Mouse (Mus musculus) erythroblast, embryonic 14.5 days (primary cell): ENCODE measurements around the gene Vstm4. TPM values are rescaled to one million over a fixed set of nuclear protein-coding genes. Genes with fewer than 3 reads are reported as not detected.
A peak's percentile ranks its signal among the peaks of the same experiment; 100 is the strongest.

ENCODE experiments used
- H3K27me3 ChIP-seq: 2 replicates; pipeline ENCODE4 v1.6.1; 2012; ENCODE audit warnings: inconsistent platforms; ENCODE audit not compliant: control insufficient read depth
- H3K36me3 ChIP-seq: 2 replicates; pipeline ENCODE4 v1.6.1; 2012; ENCODE audit warnings: mild to moderate bottlenecking, inconsistent platforms; ENCODE audit not compliant: control insufficient read depth
- H3K4me1 ChIP-seq: 2 replicates; pipeline ENCODE4 v1.6.1; 2012; ENCODE audit warnings: inconsistent platforms; ENCODE audit not compliant: control insufficient read depth
- H3K4me3 ChIP-seq: replicated peaks from 2 replicates; pipeline ENCODE3; 2012; ENCODE audit warnings: moderate library complexity, mild to moderate bottlenecking, inconsistent platforms
- H3K9me3 ChIP-seq: 2 replicates; pipeline ENCODE4 v1.6.1; 2012; ENCODE audit warnings: low read length, inconsistent platforms, mixed read lengths; ENCODE audit not compliant: control insufficient read depth
- GATA1 ChIP-seq: IDR thresholded peaks from 2 replicates; pipeline ENCODE4 v1.6.1; 2012; ENCODE audit warnings: low read length, inconsistent platforms, mixed read lengths
- TAL1 ChIP-seq: IDR thresholded peaks from 3 replicates; pipeline ENCODE4 v1.6.1; 2012; ENCODE audit warnings: low read length, inconsistent platforms, mixed read lengths
- polyA plus RNA-seq: library from polyadenylated mRNA; stranded (reverse); fragments of >175 nt; gene quantifications from 2 replicates; pipeline ENCODE4 v1.2.3, GENCODE M21; 2012

The Vstm4 gene
- polyA plus RNA-seq, result not detected in 2 replicates

DNA sequence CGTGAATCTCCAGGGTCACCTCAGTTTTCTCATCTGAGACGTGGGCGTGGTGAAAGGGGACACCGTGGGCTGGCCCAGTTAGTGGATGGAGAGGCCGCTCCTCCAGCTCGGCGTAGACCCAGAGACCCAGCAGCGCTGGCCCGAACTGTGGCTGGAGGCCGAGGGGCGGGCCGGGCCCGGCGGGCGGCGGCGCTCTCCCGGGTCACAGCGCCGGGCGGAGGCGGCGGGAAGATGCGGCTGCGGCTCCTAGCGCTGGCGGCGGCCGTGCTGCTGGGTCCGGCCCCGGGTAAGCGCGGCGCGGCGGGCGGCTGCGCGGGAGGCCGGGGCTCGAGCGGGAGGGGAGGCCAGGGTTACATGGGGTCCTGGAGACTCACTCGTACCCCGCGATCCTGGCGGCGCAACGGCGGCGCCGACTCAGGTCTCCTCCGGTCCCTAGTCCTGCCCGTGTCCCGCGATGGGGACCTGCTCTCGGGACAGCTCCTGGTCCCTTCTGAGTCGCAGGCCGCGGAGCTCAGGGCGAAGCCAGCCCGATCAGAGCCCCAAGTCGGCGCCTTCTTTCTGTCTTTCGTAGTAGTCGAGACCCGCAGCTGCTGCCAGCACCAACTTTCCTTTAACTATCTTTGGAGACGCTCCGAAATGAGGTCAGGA, at the start of gene Vstm4:
Gene Vstm4, plus strand, starts transcription at position 76 of the 648 bp plus-strand sequence.
- peaks cover 3% of the 10 kb centered on the region for H3K4me1 ChIP-seq
- H3K27me3 ChIP-seq, result peaks cover 30% of the 10 kb centered on the region
- TF ChIP-seq GATA1 (no peak), TAL1 (no peak)
- H3K9me3 ChIP-seq, result no peaks in the 10 kb centered on the region
- no peaks in the 10 kb centered on the region for H3K36me3 ChIP-seq
- peak within 1 kb of the TSS; percentile 35 for H3K4me3 ChIP-seq

DNA sequence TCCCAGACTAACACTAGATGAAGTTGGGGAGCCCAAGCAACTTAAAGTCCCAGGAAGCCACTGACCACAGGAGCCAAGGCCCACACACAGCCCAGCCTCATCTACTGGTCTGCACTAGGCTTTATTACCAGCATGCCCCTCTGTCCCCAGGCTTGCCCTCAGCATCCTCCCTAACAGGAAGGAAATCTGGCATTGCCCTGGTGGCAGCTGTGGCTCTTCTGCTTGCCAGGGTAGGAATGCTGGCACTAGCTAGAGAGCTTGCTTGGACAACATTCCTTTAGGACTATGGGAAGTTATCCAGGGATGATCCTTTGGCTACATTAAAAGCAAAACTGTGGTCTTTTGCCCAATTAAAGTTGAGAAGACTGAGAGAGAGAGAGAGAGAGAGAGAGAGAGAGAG, 46.4 kb upstream of the Vstm4 start:
- TF ChIP-seq TAL1, result no peak
- no peak for TF ChIP-seq GATA1
- Histone ChIP-seq H3K4me1 (no peaks in the 10 kb centered on the region), H3K36me3 (no peaks in the 10 kb centered on the region), H3K27me3 (no peaks in the 10 kb centered on the region), H3K9me3 (no peaks in the 10 kb centered on the region), H3K4me3 (no peak overlapping the region)

DNA sequence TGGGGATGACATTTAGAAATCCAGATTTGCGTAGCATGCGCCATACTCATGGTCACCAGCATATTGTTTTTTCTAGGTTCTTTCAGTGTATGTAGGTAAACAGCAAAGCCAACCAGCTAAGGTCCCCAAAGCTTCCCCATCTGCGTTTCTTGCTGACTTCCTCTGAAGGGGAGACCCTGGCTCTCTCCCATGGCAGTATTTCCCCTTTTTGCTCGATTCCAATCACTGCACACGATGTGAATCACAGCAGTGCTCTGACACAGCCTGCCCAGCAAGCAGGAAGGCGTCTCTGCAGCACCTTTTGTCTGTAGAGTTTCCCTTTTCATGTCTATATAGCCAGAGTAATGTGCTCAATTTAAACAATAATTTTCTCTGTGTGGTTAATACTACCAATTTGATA, 44.1 kb upstream of the Vstm4 start:
- H3K9me3 ChIP-seq, result no peaks in the 10 kb centered on the region
- no peak for TF ChIP-seq TAL1
- TF ChIP-seq GATA1, result no peak
- no peak overlapping the region for H3K4me3 ChIP-seq
- no peaks in the 10 kb centered on the region for H3K36me3 ChIP-seq
- no peaks in the 10 kb centered on the region for H3K4me1 ChIP-seq
- H3K27me3 ChIP-seq, result no peaks in the 10 kb centered on the region

DNA sequence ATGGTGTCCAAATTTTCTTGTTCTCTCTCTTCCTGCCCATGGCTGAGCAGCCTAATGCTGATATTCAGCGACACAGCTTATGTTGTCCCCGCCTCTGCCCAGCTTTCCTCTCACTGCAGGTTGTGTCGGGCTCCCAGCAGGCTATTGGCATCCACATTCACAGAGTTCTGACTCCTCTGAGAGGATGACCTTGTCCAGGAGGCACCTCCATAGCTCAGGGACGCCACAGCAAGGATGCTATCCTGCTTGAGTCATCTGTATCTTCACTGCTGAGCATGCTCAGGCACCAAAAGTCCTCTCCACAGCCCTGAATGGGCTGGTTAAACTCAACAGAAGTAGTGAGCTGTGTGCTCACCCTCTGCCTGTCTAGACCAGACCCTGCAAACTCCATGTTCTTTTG, 41.6 kb upstream of the Vstm4 start:
- Histone ChIP-seq H3K4me3 (no peak overlapping the region), H3K9me3 (no peaks in the 10 kb centered on the region), H3K27me3 (no peaks in the 10 kb centered on the region), H3K36me3 (no peaks in the 10 kb centered on the region), H3K4me1 (no peaks in the 10 kb centered on the region)
- no peak for TF ChIP-seq TAL1
- TF ChIP-seq GATA1, result no peak

DNA sequence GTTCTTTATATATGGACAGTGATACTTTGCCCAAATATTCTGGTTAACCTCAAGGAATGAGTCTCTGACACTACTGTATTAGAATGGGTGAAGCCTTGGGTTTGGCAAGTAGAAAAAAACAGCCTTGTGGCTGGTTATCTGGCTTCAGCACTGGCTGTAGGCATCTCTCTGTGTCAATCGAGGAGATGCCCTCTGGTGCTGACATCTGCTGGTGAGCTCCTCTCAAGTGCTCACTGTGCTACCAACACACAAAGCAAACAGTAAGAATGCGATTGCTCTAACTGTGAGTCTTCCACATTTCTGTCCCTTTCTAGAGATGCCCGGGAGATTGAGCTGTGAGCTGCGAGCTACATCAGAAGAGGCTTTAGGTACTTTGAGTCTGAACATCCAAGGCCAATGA, 40.0 kb upstream of the Vstm4 start:
- TF ChIP-seq GATA1 (no peak), TAL1 (no peak)
- Histone ChIP-seq H3K27me3 (no peaks in the 10 kb centered on the region), H3K4me3 (no peak overlapping the region), H3K36me3 (no peaks in the 10 kb centered on the region), H3K4me1 (no peaks in the 10 kb centered on the region), H3K9me3 (no peaks in the 10 kb centered on the region)

DNA sequence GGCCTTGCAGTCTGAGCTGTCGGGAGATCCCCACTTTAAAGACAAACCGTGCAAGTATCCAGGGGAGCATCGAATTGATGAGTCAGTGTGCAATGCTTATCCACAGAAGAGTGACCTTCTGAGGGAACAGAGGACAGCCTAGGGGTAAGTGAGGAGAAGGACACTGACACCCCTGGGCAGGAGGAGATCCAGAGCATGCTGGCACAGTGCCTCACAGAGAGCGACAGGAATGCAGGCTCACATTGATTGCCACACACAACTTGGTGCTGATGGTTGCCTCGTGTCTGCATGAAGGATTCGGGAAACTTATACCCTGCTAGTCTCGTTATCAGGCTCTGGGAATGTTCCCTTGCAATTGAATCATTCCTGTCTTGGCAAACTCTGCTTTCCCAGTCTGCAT, 39.3 kb upstream of the Vstm4 start:
- no peaks in the 10 kb centered on the region for H3K36me3 ChIP-seq
- no peaks in the 10 kb centered on the region for H3K27me3 ChIP-seq
- H3K4me1 ChIP-seq, result no peaks in the 10 kb centered on the region
- TF ChIP-seq GATA1 (no peak), TAL1 (no peak)
- H3K9me3 ChIP-seq, result no peaks in the 10 kb centered on the region
- no peak overlapping the region for H3K4me3 ChIP-seq

DNA sequence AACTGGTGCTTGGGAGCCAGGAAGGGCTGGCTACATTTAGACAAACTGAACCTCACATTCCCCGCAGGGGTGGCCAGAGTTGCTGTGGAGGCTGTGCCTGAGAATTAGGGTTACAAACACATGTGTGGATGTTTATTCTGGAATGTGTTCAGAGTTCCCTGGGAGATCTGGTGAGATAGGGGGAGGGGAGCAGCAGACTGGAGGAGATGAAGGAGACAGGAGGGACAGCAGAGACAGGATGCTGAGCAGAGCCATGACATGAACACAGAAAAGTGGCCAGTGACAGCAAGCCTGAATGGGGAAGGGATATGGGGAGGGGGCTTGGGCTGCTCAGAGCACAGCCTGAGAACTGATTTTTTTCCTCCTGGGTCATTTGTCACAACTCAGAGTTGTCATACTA, 37.3 kb upstream of the Vstm4 start:
- H3K4me3 ChIP-seq, result no peak overlapping the region
- TF ChIP-seq GATA1 (no peak), TAL1 (no peak)
- H3K36me3 ChIP-seq, result no peaks in the 10 kb centered on the region
- no peaks in the 10 kb centered on the region for H3K4me1 ChIP-seq
- H3K9me3 ChIP-seq, result no peaks in the 10 kb centered on the region
- no peaks in the 10 kb centered on the region for H3K27me3 ChIP-seq

DNA sequence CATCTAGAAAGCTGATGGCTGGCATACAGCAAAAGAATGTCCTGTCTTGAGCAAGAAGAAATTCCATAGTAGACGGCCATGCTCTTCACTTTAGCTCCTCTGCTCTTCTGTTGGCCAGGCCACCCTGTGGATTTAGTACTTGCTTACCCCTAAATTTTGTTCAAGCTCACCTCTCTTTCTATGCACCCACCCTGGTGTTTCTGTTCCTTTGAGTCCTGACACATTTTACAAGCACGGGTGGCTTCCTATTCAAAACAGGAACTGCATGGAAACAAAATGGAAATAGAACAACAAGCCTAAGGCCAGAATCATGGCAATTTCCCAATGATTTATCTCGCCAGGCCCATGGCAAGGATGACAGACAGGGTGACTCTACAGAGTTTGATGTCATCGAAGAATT, 33.7 kb upstream of the Vstm4 start:
- Histone ChIP-seq H3K36me3 (no peaks in the 10 kb centered on the region), H3K4me1 (no peaks in the 10 kb centered on the region), H3K4me3 (no peak overlapping the region), H3K27me3 (no peaks in the 10 kb centered on the region), H3K9me3 (no peaks in the 10 kb centered on the region)
- TF ChIP-seq TAL1 (no peak), GATA1 (no peak)

DNA sequence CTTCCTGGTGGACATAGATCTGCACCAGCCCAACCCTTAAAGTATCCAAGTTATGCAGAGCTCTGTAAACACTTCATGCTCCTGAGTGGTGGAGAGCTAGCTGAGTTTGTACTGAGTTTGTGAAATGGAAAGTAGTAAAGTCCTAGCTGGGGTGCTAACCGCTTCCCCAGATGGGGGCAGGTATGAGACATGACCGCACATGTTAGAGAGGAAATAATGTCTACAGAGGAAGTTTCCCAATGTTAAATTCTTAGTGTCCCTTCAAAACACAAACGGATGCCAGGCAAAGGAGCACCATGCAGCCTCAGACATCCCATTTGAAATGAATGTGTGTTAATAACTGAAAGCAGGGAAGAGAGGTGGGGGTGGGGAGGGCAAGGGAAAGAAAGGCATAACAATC, 32.7 kb upstream of the Vstm4 start:
- Histone ChIP-seq H3K27me3 (no peaks in the 10 kb centered on the region), H3K9me3 (no peaks in the 10 kb centered on the region)

More for the DNA sequence above, 32.7 kb upstream of the Vstm4 start:
- no peak overlapping the region for H3K4me3 ChIP-seq
- TF ChIP-seq GATA1 (no peak), TAL1 (no peak)
- H3K36me3 ChIP-seq, result no peaks in the 10 kb centered on the region
- H3K4me1 ChIP-seq, result no peaks in the 10 kb centered on the region
